Mouse (Mus musculus) heart, postnatal 0 days (tissue): ENCODE measurements around the gene Aqp6. TPM values are rescaled to one million over a fixed set of nuclear protein-coding genes. Genes with fewer than 3 reads are reported as not detected.
A peak's percentile ranks its signal among the peaks of the same experiment; 100 is the strongest.

Experiments
- ATAC-seq: fragments of 200-750 bp; cut with Nextera tagmentation; 2 replicates; pipeline ENCODE4 v1.8.0; 2017; ENCODE audit warnings: low read depth, moderate number of reproducible peaks, moderate library complexity; ENCODE audit not compliant: insufficient read depth
- DNase-seq: peaks from one replicate; pipeline ENCODE4 v3.0.0-alpha.2; 2016; ENCODE audit warnings: low spot score
- H3K27ac ChIP-seq: fragments of 300-500 bp; sonication (generic); 2 replicates; pipeline ENCODE4 v1.5.1; 2014; ENCODE audit warnings: low read depth, mild to moderate bottlenecking
- H3K27me3 ChIP-seq: fragments of 300-500 bp; sonication (generic); 2 replicates; pipeline ENCODE4 v1.6.1; 2014; ENCODE audit warnings: low read length, mixed read lengths; ENCODE audit not compliant: control insufficient read depth, insufficient read depth
- H3K36me3 ChIP-seq: fragments of 300-500 bp; sonication (generic); replicated peaks from 2 replicates; pipeline ENCODE4 v1.6.1; 2014; ENCODE audit warnings: low read length, mixed read lengths; ENCODE audit not compliant: control insufficient read depth, insufficient read depth
- H3K4me1 ChIP-seq: fragments of 300-500 bp; sonication (generic); 2 replicates; pipeline ENCODE4 v1.6.1; 2014; ENCODE audit warnings: antibody characterized with exemption; ENCODE audit not compliant: control insufficient read depth, insufficient read depth
- H3K4me2 ChIP-seq: fragments of 300-500 bp; sonication (generic); 2 replicates; pipeline ENCODE4 v1.6.1; 2014; ENCODE audit warnings: low read depth, mild to moderate bottlenecking, low read length, moderate library complexity
- H3K4me3 ChIP-seq: fragments of 300-500 bp; sonication (generic); 2 replicates; pipeline ENCODE4 v1.5.1; 2014; ENCODE audit warnings: low read depth, low read length
- H3K9ac ChIP-seq: fragments of 300-500 bp; sonication (generic); replicated peaks from 2 replicates; pipeline ENCODE4 v1.6.1; 2014; ENCODE audit warnings: low read depth, low read length, mixed read lengths
- H3K9me3 ChIP-seq: fragments of 300-500 bp; sonication (generic); replicated peaks from 2 replicates; pipeline ENCODE4 v1.6.1; 2016; ENCODE audit warnings: low read length; ENCODE audit not compliant: control insufficient read depth
- CTCF ChIP-seq: IDR thresholded peaks from 2 replicates; pipeline ENCODE4 v1.5.1; 2016; ENCODE audit warnings: antibody characterized with exemption, control low read depth, low read depth
- EP300 ChIP-seq: IDR thresholded peaks from 2 replicates; pipeline ENCODE4 v1.6.1; 2016; ENCODE audit warnings: antibody characterized with exemption, low read depth
- WGBS: fragments of 180-500 bp; shearing (Covaris S2); extraction: QIAGEN DNeasy Blood & Tissue Kit; methylation state at CpG from one replicate; pipeline ENCODE4 v1.1.7; 2014; 5-methylcytosine and 5-hydroxymethylcytosine counted together
- polyA plus RNA-seq: library from polyadenylated mRNA; unstranded; fragments of >200 nt; fragmentation: Nextera tagmentation; extraction: Ambion mirVana; gene quantifications from 2 replicates; pipeline ENCODE4 v1.2.1, GENCODE M21; 2015
- total RNA-seq: library from RNA; depleted of rRNA; stranded (reverse); fragments of >200 nt; gene quantifications from 2 replicates; pipeline ENCODE4 v1.2.3, GENCODE M21; 2014; ENCODE audit warnings: low replicate concordance

Aqp6 gene
- total and polyA plus RNA-seq, 2 experiments from 2014 or later: not detected

- WGBS: 59% methylated on average over 6 of the region's 6 CpGs
- Histone ChIP-seq H3K27me3 (peaks cover 94% of the 10 kb centered on the region), H3K4me2 (no peak overlapping the region), H3K27ac (no peak overlapping the region), H3K4me1 (peaks cover 13% of the 10 kb centered on the region; the same call in 1 of the 2 replicates), H3K9ac (no peak overlapping the region), H3K9me3 (no peaks in the 10 kb centered on the region), H3K4me3 (no peak overlapping the region), H3K36me3 (no peaks in the 10 kb centered on the region)
- DNase-seq: no peak
- ATAC-seq: no peak
- TF ChIP-seq CTCF: no peak
- no peak for TF ChIP-seq EP300
Observed at GRCm38 (mm10) chr15:99585741-99586140, 15.5 kb upstream of the Aqp6 start.

- Histone ChIP-seq H3K9me3 (no peaks in the 10 kb centered on the region), H3K4me3 (no peak overlapping the region), H3K4me2 (no peak overlapping the region), H3K9ac (no peak overlapping the region), H3K4me1 (peaks cover 13% of the 10 kb centered on the region; the same call in 1 of the 2 replicates), H3K27ac (no peak overlapping the region), H3K27me3 (peaks cover 94% of the 10 kb centered on the region), H3K36me3 (no peaks in the 10 kb centered on the region)
- WGBS: 82% methylated on average over 3 of the region's 3 CpGs
- DNase-seq: no peak
- TF ChIP-seq EP300: no peak
- TF ChIP-seq CTCF: no peak
- no peak for ATAC-seq
Observed at GRCm38 (mm10) chr15:99586525-99586924, 14.7 kb upstream of the Aqp6 start.

- no peak for DNase-seq
- H3K4me2 ChIP-seq: no peak overlapping the region
- ATAC-seq: no peak
- H3K27ac ChIP-seq: no peak overlapping the region
- H3K4me1 ChIP-seq: peaks cover 10% of the 10 kb centered on the region; the same call in 1 of the 2 replicates
- no peak overlapping the region for H3K4me3 ChIP-seq
- no peaks in the 10 kb centered on the region for H3K36me3 ChIP-seq
- TF ChIP-seq CTCF: no peak
- no peak for TF ChIP-seq EP300
- H3K9me3 ChIP-seq: no peaks in the 10 kb centered on the region
- H3K9ac ChIP-seq: no peak overlapping the region
- H3K27me3 ChIP-seq: peaks cover 98% of the 10 kb centered on the region
- 13% methylated on average over 9 of the region's 9 CpGs for WGBS
Observed at GRCm38 (mm10) chr15:99589237-99589636, 12.0 kb upstream of the Aqp6 start.

GRCm38 (mm10) chr15:99589704-99590103, 11.5 kb upstream of the Aqp6 start:
- no peak for ATAC-seq

GRCm38 (mm10) chr15:99590429-99591084, 10.6 kb upstream of the Aqp6 start, which contains the start of gene Aqp5:
Aqp5 (plus strand) TSS chr15:99590782.
- ATAC-seq: peak; percentile 42; the same call in 1 of the 2 replicates
- WGBS: 3% methylated on average over 78 of the region's 83 CpGs

More at GRCm38 (mm10) chr15:99589704-99590103, 11.5 kb upstream of the Aqp6 start:
- TF ChIP-seq CTCF: no peak
- Histone ChIP-seq H3K36me3 (no peaks in the 10 kb centered on the region), H3K4me3 (no peak overlapping the region), H3K9me3 (no peaks in the 10 kb centered on the region), H3K9ac (no peak overlapping the region), H3K27me3 (peaks cover 98% of the 10 kb centered on the region), H3K27ac (no peak overlapping the region), H3K4me1 (peaks cover 5% of the 10 kb centered on the region; the same call in 1 of the 2 replicates), H3K4me2 (no peak overlapping the region)
- WGBS: 24% methylated on average over 7 of the region's 7 CpGs
- DNase-seq: no peak

More at GRCm38 (mm10) chr15:99590429-99591084, 10.6 kb upstream of the Aqp6 start, which contains the start of gene Aqp5:
- no peak within 1 kb of the TSS; the same call in 1 of the 2 replicates for H3K9ac ChIP-seq
- H3K27ac ChIP-seq: no peak within 1 kb of the TSS
- H3K4me3 ChIP-seq: peak within 1 kb of the TSS; percentile 40
- no peaks in the 10 kb centered on the region for H3K36me3 ChIP-seq
- no peaks in the 10 kb centered on the region for H3K4me1 ChIP-seq
- H3K27me3 ChIP-seq: peaks cover 98% of the 10 kb centered on the region
- no peak for TF ChIP-seq EP300
- no peak for TF ChIP-seq CTCF
- H3K4me2 ChIP-seq: peak within 1 kb of the TSS; percentile 60
- DNase-seq: no peak
- no peaks in the 10 kb centered on the region for H3K9me3 ChIP-seq
